Mouse (Mus musculus): Measurements from ENCODE around the gene Crabp1.

The Crabp1 gene

DNA sequence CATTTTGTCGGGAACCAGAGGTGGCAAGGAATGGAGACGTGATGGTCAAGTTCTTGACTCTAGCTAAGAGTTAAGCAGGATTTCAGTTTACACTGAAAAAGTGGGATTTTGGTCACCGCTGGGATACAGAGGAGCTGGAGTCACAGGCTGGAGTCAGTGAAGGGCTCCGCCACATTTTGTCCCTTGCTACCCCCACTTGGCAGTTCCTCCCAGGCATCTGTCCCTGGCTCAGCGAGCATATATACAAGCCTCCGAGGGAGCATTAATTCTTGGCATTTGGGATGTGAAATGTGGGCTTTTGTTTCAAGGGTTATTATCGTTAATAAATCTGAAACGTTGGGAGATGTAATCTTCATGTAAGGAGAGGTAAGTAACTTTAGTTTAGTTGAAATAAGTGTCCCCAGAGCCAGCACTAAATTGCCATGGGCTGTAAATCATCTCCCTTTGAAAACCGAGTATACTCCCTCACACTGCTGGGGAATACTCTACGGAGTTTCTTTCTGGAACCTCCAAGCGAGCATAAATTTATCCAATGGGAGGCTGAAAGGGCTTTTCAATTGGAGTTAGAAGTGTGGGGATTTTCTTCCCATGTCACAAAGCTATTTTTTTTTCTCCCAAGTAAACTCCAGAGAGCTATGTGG is 5.7 kb downstream of the Crabp1 start:
- no peak for DNase-seq (ENCODE audit: inconsistent age in 2 of 2, low spot score in 1 of 2)

DNA sequence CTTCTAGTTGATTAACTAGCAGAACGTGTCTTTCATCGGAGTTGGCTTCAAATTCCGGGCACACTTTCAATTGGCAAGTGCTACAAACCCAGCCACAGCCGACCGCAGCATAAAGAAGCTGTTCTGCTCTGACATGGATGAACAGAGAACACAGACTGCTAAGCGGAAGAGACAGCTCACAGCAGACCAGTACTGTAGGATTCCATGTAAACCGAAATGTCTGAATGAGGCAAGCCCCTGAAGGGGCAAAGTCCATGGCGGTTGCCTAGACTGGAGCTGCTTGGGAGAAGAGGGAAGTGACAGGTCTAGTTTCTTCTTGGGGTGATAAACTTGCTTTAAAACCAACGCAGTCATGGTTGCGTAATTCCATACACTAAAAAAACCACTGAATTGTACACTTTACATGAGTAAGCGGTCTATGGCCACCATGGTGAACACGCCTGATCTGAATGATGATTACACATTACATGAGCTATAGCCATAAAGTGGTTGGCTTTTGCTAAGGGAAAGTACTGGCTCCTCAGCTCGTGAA is 12.0 kb downstream of the Crabp1 start:
- no peak for DNase-seq (ENCODE audit: inconsistent age in 2 of 2, low spot score in 1 of 2)

DNA sequence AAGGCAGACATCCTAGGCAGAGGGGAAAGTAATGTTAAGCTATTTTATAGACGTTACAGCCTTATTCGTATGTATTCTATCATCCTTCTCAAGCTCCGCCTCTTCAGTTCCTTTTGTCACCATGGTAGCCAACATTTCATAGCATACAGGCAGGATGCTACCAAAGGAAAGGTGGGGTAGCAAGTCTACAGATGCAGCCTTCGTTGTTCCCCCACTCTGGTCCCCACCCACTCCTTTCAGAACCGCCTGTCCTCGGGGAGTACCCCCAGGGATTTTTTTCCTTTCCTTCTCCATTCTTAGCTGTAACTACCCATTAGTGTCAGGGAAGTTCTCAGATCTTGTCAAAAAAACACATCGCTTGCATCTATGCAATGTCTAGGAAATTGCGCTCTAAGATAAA is 14.7 kb downstream of the Crabp1 start:
- DNase-seq (ENCODE audit: inconsistent age in 2 of 2, low spot score in 1 of 2): no peak

DNA sequence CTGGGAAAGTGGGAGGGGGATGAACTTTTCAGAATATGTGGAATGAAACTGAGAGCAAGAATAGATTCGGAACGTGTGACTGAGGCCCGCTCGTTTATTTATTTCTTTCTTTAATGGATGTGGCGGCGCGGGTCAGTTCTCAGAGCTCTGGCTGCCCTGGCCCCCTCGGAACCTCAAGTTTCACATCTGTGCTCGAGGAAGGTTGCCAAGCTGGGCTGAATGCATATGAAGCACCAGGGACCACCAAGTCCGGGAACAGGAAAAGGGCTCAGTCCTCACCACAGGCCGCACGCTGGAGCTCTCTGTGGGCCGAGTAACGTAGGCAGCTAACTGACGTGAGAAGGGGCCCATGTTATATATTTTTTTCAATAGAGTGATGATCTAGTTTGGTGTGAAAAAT is 18.0 kb downstream of the Crabp1 start:
- no peak for DNase-seq (ENCODE audit: inconsistent age in 2 of 2, low spot score in 1 of 2)

DNA sequence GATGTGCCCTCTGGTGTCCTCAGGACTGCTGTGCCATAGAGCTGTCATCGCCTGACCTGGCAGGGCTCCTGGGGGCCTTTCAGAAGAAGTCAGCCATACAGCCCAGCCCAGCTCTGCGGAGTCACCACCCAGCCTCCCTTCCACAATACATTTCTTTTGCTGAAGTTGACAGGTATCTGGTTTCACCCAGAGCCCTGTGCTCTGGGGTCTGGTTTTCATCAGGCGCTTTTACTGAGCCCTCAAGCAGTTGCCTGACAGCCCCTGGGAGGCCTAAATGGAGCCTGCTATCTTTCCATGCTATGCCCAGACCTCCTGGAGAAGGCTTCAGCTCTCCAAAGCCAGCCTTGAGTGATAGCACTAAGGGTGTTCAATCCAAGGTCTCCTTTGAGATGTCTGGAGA is 19.5 kb downstream of the Crabp1 start:
- DNase-seq (ENCODE audit: inconsistent age in 2 of 2, low spot score in 1 of 2): peak in 1 of 2 experiments; percentile 31

DNA sequence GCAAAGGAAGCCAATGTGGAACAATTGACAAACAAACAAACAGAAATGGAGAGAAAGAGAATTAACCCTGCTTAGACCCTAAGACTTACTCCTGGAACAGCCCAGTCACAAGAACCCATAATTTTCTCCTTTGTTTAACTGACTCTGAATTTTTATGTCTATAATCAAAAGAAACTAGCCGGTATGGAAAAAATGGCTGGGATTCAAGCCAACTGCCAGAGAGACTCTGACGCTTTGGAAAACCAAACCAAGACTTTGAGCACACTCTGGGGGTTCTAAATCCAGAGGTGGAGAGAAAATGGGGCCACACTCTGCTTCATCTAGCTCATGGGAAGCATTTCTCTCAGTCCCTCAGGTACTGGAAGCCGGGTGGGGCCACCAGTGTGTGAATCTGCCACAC is 20.7 kb downstream of the Crabp1 start:
- DNase-seq (ENCODE audit: inconsistent age in 2 of 2, low spot score in 1 of 2): no peak

DNA sequence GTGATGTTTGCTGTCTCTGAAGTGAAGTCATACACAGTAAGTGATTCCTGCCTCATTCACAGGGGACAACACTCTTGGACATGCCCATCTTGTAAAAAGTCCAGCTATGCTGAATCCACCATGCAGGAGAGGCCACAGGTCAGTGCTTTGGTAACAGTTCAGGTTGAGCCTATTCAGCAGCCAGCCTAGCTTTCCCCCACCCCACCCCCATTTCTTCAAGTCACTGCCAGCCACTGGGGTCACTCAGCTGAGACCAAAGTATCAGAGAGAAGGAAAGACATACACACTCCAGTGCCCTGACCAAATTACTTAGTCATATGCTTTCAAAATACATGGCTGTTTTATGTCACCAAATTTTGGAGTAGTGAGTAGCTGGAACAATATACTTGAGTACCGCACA is 21.5 kb downstream of the Crabp1 start:
- DNase-seq (ENCODE audit: inconsistent age in 2 of 2, low spot score in 1 of 2): no peak

DNA sequence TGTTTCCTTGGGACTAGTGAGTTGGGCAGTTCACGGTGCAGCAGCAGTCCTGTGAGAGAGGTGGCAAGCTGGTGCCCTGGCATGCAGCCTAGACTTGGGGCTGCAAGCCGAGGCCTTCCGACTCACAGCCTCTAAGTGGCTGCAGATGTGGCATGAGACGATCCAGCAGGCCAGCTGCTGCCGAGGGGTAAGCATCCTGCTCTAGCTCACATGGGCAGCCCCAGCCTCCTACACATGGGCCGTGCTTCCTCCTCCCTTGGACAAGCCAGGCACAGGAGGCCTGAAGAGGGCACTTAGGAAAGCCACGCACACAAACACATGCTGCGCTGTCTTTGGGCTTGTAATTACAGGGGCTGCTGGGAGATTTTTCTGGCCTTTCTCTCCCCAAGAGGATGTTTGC is 23.2 kb downstream of the Crabp1 start:
- DNase-seq (ENCODE audit: inconsistent age in 2 of 2, low spot score in 1 of 2): no peak

DNA sequence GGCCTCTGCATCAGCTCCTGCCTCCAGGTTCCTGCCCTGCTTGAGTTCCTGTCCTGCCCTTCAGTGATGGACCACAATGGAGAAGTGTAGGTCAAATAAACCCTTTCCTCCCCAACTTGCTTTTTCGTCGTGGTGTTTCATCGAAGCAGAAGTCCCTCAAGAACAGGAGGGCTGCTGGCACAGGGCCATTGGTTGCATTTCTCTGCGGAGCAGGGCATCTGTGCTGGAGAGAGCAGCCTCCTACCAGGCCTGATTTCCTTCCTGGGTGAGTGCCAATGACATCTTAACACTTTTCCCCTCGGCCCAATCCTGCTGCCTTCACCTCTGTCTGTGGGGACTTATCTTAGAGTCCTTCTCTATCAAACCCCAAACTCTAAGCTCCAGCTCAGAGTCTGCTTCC is 25.7 kb downstream of the Crabp1 start:
- no peak for DNase-seq (ENCODE audit: inconsistent age in 2 of 2, low spot score in 1 of 2)

DNA sequence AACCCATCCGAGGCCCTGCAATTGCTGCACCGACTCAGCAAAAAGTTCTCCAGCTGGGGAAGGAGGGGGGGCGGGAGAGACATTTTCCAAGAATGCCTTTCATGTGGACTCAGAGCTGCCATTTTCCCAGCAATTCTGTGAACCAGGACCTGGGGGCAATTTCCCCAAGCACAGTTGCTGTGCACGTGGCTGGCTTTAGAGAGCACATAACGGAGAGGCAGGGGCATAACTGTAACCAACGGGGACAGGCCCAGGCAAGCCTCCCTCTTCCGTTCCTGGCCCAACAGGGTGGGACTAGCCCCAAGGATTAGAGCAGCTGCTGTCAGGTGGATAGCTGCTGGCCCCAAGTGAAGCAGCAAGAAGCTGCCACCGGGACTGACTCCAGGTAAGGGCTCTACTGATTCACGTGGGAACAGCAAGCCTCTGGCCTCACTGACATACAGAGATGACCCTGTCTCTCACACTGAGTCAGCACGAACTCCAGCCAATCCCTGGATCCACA is 37.0 kb downstream of the Crabp1 start:
- DNase-seq (ENCODE audit: inconsistent age in 2 of 2, low spot score in 1 of 2): peak in 1 of 2 experiments; percentile 31

DNA sequence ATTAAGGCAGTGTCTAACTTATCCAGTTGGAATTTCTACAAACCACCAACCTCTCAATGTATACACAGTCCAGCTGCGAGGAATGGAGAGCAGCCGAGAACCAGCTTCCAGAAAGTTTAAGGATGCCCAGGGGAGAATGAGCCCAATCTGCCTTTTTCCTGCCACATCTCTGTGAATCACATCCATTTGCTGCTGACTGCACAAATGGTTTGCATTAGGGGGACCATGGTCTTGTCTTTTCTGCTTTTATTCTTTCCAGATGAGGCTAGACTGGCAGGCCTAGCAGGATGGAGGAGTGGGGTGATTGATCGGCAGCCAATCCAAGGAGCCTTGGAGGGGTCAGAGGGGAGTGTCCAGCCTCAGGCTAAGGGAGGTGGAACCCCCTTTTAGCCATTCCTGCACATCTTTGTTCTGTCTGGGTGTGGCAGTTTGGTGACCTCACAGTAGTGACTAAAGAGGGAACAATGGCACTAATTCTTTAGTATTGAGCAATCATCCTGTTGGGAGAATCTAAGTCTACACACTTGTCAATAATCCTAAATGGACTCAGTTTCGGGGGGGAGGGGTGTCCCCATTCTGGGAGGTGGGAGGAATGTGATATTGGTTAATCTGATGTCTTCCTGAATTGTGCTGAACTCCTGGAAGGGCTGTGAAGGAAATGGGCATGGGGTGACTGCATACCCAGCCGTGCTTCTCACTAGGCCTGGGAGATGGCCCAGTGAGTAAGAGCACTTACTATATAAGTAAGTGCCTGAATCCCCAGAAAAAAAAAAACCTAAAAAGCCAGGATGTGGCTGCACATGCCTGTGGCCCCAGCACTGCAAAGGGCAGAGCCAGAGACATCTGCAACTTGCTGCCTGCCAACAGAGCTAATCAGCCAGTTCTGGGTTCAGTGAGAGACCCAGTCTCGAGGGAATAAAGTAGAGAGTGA is 38.5 kb downstream of the Crabp1 start:
- DNase-seq (ENCODE audit: inconsistent age in 2 of 2, low spot score in 1 of 2): no peak

DNA sequence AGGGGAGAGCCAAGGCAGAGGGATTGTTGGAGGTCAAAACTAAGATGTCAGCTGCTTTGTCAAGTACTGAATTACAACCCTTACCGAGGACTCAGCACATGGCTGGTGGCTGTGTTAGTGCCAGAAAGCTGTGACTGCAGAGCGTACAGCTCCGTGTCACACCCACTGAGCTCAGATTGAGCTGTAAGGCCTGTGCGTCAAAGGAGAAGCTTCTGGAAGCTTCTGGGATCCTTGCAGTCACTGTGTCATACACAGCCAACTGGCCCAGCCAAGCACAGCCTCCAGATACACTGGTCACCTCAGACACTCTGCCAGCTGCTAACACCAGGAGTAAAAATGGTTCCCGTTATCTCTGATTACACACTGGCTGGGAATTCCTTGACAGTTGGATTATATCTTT is 39.8 kb downstream of the Crabp1 start:
- no peak for DNase-seq (ENCODE audit: inconsistent age in 2 of 2, low spot score in 1 of 2)

DNA sequence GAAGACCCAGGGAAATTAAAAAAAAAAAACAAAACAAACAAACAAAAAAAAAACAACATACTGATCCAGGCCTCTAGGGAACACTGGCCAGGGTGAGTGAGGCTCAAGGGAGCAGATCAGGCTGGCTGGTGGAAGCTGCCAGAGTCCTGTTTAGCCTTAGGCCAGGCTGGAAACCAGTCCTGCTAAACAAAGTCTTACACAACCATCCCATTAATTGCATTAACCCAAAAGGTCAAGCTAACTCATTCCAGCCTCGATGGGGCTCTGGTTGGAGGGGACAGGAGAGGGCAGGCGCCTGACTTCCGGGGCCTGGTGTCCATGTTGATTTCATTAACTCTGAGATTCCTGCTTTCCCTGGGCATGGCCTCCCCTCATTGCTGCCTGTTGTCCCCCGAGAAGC is 43.2 kb downstream of the Crabp1 start:
- peak; percentile 8 to 48 for DNase-seq (ENCODE audit: inconsistent age in 2 of 2, low spot score in 1 of 2)

DNA sequence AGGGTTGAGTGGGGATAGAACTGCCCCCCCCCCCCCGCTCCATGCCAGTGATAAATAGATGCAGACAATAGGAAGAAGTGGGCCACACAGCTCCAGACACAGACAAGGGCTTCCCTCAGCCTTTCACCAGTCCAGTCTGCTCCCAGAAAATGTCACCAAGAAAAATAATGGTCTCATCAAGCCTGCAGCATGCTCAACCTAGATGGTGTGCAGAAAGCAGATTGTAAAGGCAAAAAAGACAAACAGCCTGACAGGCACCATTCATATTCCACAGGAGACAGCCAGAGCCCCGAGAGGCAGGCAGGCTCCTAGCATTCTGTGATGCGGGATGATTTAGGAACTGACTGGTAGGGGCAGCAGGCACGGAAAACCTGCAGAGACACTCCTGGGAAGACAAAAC is 45.4 kb downstream of the Crabp1 start:
- DNase-seq (ENCODE audit: inconsistent age in 2 of 2, low spot score in 1 of 2): no peak

DNA sequence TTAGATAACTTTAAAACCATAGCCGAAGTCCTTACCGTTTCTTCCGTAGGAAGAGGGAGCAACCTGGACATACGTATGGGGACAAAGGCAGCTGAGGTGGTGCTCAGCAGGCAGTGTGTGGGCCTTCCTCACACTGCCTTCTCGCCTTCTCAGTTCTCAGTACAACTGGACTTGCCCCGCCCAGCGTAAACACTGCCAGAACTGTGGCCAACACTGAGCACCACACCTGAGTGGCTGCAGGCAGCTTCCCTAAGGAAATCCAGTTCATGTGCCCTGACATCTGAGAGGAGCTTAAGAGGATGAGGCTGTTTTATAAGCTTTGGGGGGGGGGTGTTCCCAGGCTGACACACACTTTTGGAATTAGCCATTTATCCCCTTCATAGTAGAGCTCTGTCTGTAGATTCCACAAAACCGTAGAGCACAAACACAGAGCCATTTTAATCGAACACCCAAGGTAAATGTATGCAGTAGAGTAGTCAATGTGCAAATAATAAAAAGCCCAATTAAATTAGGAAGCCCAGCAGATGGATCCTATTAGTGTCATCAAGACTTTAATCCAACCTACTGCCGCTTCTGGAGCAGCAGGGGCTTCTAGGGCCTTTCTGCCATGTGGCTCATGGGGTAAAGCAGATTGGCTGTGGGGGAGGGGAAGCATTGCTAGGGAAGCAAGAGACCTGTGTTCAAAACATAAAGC is 52.1 kb downstream of the Crabp1 start:
- no peak for DNase-seq (ENCODE audit: inconsistent age in 2 of 2, low spot score in 1 of 2)

DNA sequence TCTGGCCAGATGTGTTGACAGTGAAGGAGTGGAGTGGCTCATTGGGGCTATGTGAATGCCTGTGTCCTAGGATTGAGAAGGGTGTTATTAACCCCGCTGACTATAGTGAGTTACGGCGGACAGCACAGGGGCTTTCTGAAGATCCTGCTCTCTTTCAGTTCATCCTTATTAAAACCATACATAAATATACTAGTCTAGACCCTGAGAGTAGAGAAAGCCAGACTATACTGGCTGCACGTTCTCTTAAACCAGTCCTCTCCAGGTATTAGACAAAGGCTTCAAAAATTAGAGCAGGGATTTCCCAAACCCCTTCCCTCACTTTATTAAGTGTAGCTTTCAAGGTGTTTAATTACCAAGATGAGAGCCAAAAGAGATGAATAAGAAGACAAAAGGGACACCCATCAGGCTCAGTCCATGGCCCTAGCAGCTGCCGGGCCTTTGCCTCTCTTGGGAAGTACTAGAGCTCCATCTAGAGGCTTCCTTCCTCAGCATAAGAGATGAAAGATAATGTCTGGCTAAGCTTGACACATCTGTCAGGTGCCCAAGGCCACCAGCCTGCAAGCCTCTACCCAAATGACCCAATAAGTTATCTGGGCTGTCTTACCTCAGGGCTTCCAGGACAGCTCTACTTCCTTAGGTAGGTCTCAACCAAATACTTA is 57.0 kb downstream of the Crabp1 start:
- peak; percentile 25 to 87 for DNase-seq (ENCODE audit: inconsistent age in 2 of 2, low spot score in 1 of 2)

All from adrenal gland, adult (tissue).